Mouse (Mus musculus) heart, embryonic 15.5 days (tissue): Measurements from ENCODE around the gene Xrcc6. TPM values are rescaled to one million over a fixed set of nuclear protein-coding genes. Genes with fewer than 3 reads are reported as not detected.

Experiments
- ATAC-seq: fragments of 200-750 bp; cut with Nextera tagmentation; replicated peaks from 2 replicates; pipeline ENCODE4 v1.8.0; 2017; ENCODE audit warnings: low read depth, moderate TSS enrichment; ENCODE audit not compliant: insufficient number of reproducible peaks, insufficient read depth, low FRiP score
- H3K27ac ChIP-seq: fragments of 300-500 bp; sonication (generic); 2 replicates; pipeline ENCODE4 v1.5.1; 2015; ENCODE audit warnings: mild to moderate bottlenecking, inconsistent platforms
- H3K27me3 ChIP-seq: fragments of 300-500 bp; sonication (generic); 2 replicates; pipeline ENCODE4 v1.6.1; 2015; ENCODE audit warnings: inconsistent platforms
- H3K36me3 ChIP-seq: fragments of 300-500 bp; sonication (generic); 2 replicates; pipeline ENCODE4 v1.6.1; 2015; ENCODE audit warnings: mild to moderate bottlenecking, inconsistent platforms
- H3K4me1 ChIP-seq: fragments of 300-500 bp; sonication (generic); replicated peaks from 2 replicates; pipeline ENCODE4 v1.6.1; 2015; ENCODE audit warnings: inconsistent platforms
- H3K4me2 ChIP-seq: fragments of 300-500 bp; sonication (generic); 2 replicates; pipeline ENCODE4 v1.6.1; 2015; ENCODE audit warnings: inconsistent platforms, mild to moderate bottlenecking, moderate library complexity
- H3K4me3 ChIP-seq: fragments of 300-500 bp; sonication (generic); 2 replicates; pipeline ENCODE4 v1.5.1; 2015; ENCODE audit warnings: mild to moderate bottlenecking, inconsistent platforms
- H3K9ac ChIP-seq: fragments of 300-500 bp; sonication (generic); 2 replicates; pipeline ENCODE4 v1.6.1; 2015; ENCODE audit warnings: mild to moderate bottlenecking, inconsistent platforms
- H3K9me3 ChIP-seq: fragments of 300-500 bp; sonication (generic); replicated peaks from 2 replicates; pipeline ENCODE4 v1.6.1; 2016; ENCODE audit warnings: inconsistent platforms
- WGBS: fragments of 180-500 bp; shearing (Covaris S2); methylation state at CpG from one replicate; pipeline ENCODE4 v1.1.7; 2015; ENCODE audit warnings: mixed read lengths; 5-methylcytosine and 5-hydroxymethylcytosine counted together
- polyA plus RNA-seq: library from polyadenylated mRNA; unstranded; fragments of >200 nt; fragmentation: Nextera tagmentation; extraction: Ambion mirVana; gene quantifications from 2 replicates; pipeline ENCODE4 v1.2.1, GENCODE M21; 2015

The Xrcc6 gene
- polyA plus RNA-seq, 1 experiment from 2014 or later, result 58.2 TPM

GRCm38 (mm10) chr15:81952310-81952709, 35.3 kb upstream of the Xrcc6 start:
- no peak for ATAC-seq
- 80% methylated on average over 4 of the region's 4 CpGs for WGBS
- no peaks in the 10 kb centered on the region for H3K27me3 ChIP-seq

GRCm38 (mm10) chr15:81954151-81954583, 33.5 kb upstream of the Xrcc6 start:
- Histone ChIP-seq H3K4me3 (no peak overlapping the region), H3K9me3 (no peaks in the 10 kb centered on the region), H3K4me2 (no peak overlapping the region), H3K27ac (no peak overlapping the region), H3K4me1 (no peaks in the 10 kb centered on the region), H3K27me3 (no peaks in the 10 kb centered on the region), H3K36me3 (peaks cover 4% of the 10 kb centered on the region; the same call in 1 of the 2 replicates), H3K9ac (no peak overlapping the region)
- 93% methylated on average over 9 of the region's 9 CpGs for WGBS
- ATAC-seq, result no peak

More at GRCm38 (mm10) chr15:81952310-81952709, 35.3 kb upstream of the Xrcc6 start:
- Histone ChIP-seq H3K4me2 (no peak overlapping the region), H3K9me3 (no peaks in the 10 kb centered on the region), H3K4me1 (no peaks in the 10 kb centered on the region), H3K36me3 (peaks cover 4% of the 10 kb centered on the region; the same call in 1 of the 2 replicates), H3K27ac (no peak overlapping the region), H3K4me3 (no peak overlapping the region), H3K9ac (no peak overlapping the region)

GRCm38 (mm10) chr15:81954716-81955115, 32.9 kb upstream of the Xrcc6 start:
- no peak overlapping the region for H3K4me3 ChIP-seq
- no peaks in the 10 kb centered on the region for H3K9me3 ChIP-seq
- H3K4me2 ChIP-seq, result no peak overlapping the region
- H3K27ac ChIP-seq, result no peak overlapping the region
- no peak for ATAC-seq
- peaks cover 2% of the 10 kb centered on the region; the same call in 1 of the 2 replicates for H3K4me1 ChIP-seq
- H3K36me3 ChIP-seq, result peaks cover 4% of the 10 kb centered on the region; the same call in 1 of the 2 replicates
- H3K9ac ChIP-seq, result no peak overlapping the region
- 88% methylated on average over 6 of the region's 6 CpGs for WGBS
- no peaks in the 10 kb centered on the region for H3K27me3 ChIP-seq

- Histone ChIP-seq H3K4me1 (peaks cover 8% of the 10 kb centered on the region), H3K36me3 (peaks cover 4% of the 10 kb centered on the region; the same call in 1 of the 2 replicates), H3K4me3 (no peak overlapping the region), H3K9me3 (no peaks in the 10 kb centered on the region), H3K27ac (no peak overlapping the region), H3K4me2 (no peak overlapping the region), H3K9ac (no peak overlapping the region), H3K27me3 (no peaks in the 10 kb centered on the region)
- WGBS, result 95% methylated on average over 15 of the region's 15 CpGs
- no peak for ATAC-seq
These were observed 32.2 kb upstream of the Xrcc6 start for GRCm38 (mm10) chr15:81955414-81955813.

- no peak overlapping the region for H3K4me2 ChIP-seq
- no peaks in the 10 kb centered on the region for H3K27me3 ChIP-seq
- H3K4me1 ChIP-seq, result peaks cover 9% of the 10 kb centered on the region
- no peak overlapping the region for H3K27ac ChIP-seq
- H3K36me3 ChIP-seq, result peaks cover 4% of the 10 kb centered on the region; the same call in 1 of the 2 replicates
- no peak overlapping the region for H3K9ac ChIP-seq
- no peak for ATAC-seq
- no peak overlapping the region for H3K4me3 ChIP-seq
- WGBS, result 57% methylated on average over 8 of the region's 8 CpGs
- no peaks in the 10 kb centered on the region for H3K9me3 ChIP-seq
These were observed 31.2 kb upstream of the Xrcc6 start for GRCm38 (mm10) chr15:81956457-81956856.

GRCm38 (mm10) chr15:81957598-81957997, 30.0 kb upstream of the Xrcc6 start:
- WGBS, result 85% methylated on average over 11 of the region's 11 CpGs
- H3K9ac ChIP-seq, result no peak overlapping the region

GRCm38 (mm10) chr15:81958906-81959305, 28.7 kb upstream of the Xrcc6 start:
- H3K27ac ChIP-seq, result no peak overlapping the region
- no peak overlapping the region for H3K4me2 ChIP-seq
- peaks cover 4% of the 10 kb centered on the region; the same call in 1 of the 2 replicates for H3K36me3 ChIP-seq
- 70% methylated on average over 3 of the region's 3 CpGs for WGBS
- H3K4me3 ChIP-seq, result no peak overlapping the region
- peaks cover 9% of the 10 kb centered on the region for H3K4me1 ChIP-seq
- no peak overlapping the region for H3K9ac ChIP-seq
- no peaks in the 10 kb centered on the region for H3K27me3 ChIP-seq
- ATAC-seq, result no peak
- no peaks in the 10 kb centered on the region for H3K9me3 ChIP-seq

More at GRCm38 (mm10) chr15:81957598-81957997, 30.0 kb upstream of the Xrcc6 start:
- H3K4me2 ChIP-seq, result no peak overlapping the region
- no peaks in the 10 kb centered on the region for H3K9me3 ChIP-seq
- H3K4me3 ChIP-seq, result no peak overlapping the region
- no peak for ATAC-seq
- H3K4me1 ChIP-seq, result peaks cover 9% of the 10 kb centered on the region
- H3K27ac ChIP-seq, result no peak overlapping the region
- H3K36me3 ChIP-seq, result peaks cover 4% of the 10 kb centered on the region; the same call in 1 of the 2 replicates
- H3K27me3 ChIP-seq, result no peaks in the 10 kb centered on the region

GRCm38 (mm10) chr15:81960171-81961077, 27.2 kb upstream of the Xrcc6 start, which contains the start of gene Pmm1:
Pmm1 (minus strand) TSS chr15:81960930.
- no peaks in the 10 kb centered on the region for H3K9me3 ChIP-seq
- H3K27ac ChIP-seq, result peak within 1 kb of the TSS; percentile 81
- H3K9ac ChIP-seq, result peak within 1 kb of the TSS; percentile 77
- peak within 1 kb of the TSS; percentile 65 for H3K4me3 ChIP-seq
- no peaks in the 10 kb centered on the region for H3K27me3 ChIP-seq
- under 1% methylated on average over 76 of the region's 77 CpGs for WGBS
- peak; percentile 99 for ATAC-seq
- peaks cover under 1% of the 10 kb centered on the region; the same call in 1 of the 2 replicates for H3K36me3 ChIP-seq
- peak within 1 kb of the TSS; percentile 99 for H3K4me2 ChIP-seq
- peaks cover 9% of the 10 kb centered on the region for H3K4me1 ChIP-seq

- 0 out of 2 replicates have a peak overlapping the region, but pooled peaks have one; percentile 31 for H3K27ac ChIP-seq
- no peaks in the 10 kb centered on the region for H3K9me3 ChIP-seq
- peak overlapping the region; percentile 99 for H3K4me2 ChIP-seq
- H3K4me3 ChIP-seq, result peak overlapping the region; percentile 65
- H3K27me3 ChIP-seq, result no peaks in the 10 kb centered on the region
- WGBS, result under 1% methylated on average over 8 of the region's 8 CpGs
- H3K9ac ChIP-seq, result no peak overlapping the region; the same call in 1 of the 2 replicates
- H3K4me1 ChIP-seq, result peaks cover 9% of the 10 kb centered on the region
- ATAC-seq, result no peak
- H3K36me3 ChIP-seq, result no peaks in the 10 kb centered on the region
These were observed 26.6 kb upstream of the Xrcc6 start for GRCm38 (mm10) chr15:81961078-81961451.

GRCm38 (mm10) chr15:81964262-81964661, 23.4 kb upstream of the Xrcc6 start:
- Histone ChIP-seq H3K27me3 (no peaks in the 10 kb centered on the region), H3K9ac (no peak overlapping the region), H3K36me3 (no peaks in the 10 kb centered on the region), H3K9me3 (no peaks in the 10 kb centered on the region), H3K4me2 (no peak overlapping the region), H3K4me1 (peaks cover 9% of the 10 kb centered on the region), H3K4me3 (no peak overlapping the region), H3K27ac (no peak overlapping the region)
- WGBS, result 48% methylated on average over 1 of the region's 1 CpGs
- no peak for ATAC-seq

GRCm38 (mm10) chr15:81964980-81965545, 22.6 kb upstream of the Xrcc6 start:
- no peaks in the 10 kb centered on the region for H3K27me3 ChIP-seq
- peaks cover 3% of the 10 kb centered on the region for H3K4me1 ChIP-seq
- no peak overlapping the region for H3K9ac ChIP-seq
- H3K36me3 ChIP-seq, result no peaks in the 10 kb centered on the region
- H3K9me3 ChIP-seq, result no peaks in the 10 kb centered on the region
- no peak overlapping the region for H3K27ac ChIP-seq
- WGBS, result 46% methylated on average over 4 of the region's 4 CpGs
- H3K4me3 ChIP-seq, result no peak overlapping the region
- ATAC-seq, result no peak
- H3K4me2 ChIP-seq, result no peak overlapping the region
